Mouse (Mus musculus) heart, adult 2 months (tissue): ENCODE measurements at regions not wholly inside any gene's neighbourhood (a gene's known extent, or its start where the extent isn't known, plus 50 kb on each side); places are given as distances from the start of the nearest gene placed in this dataset.

ENCODE experiments used
- CTCF ChIP-seq: fragments of 200-600 bp; IDR thresholded peaks from 2 replicates; pipeline ENCODE4 v1.8.1; 2022; ENCODE audit warnings: antibody characterized with exemption, mild to moderate bottlenecking, moderate library complexity
- EP300 ChIP-seq: fragments of 200-500 bp; IDR thresholded peaks from 2 replicates; pipeline ENCODE4 v1.6.1; 2011; ENCODE audit warnings: low read depth, low read length, control low read depth; ENCODE audit not compliant: insufficient read depth
- POLR2A ChIP-seq: fragments of 200-500 bp; IDR thresholded peaks from 2 replicates; pipeline ENCODE4 v1.6.1; 2011; ENCODE audit warnings: mild to moderate bottlenecking, low read depth, low read length, control low read depth; ENCODE audit not compliant: insufficient read depth

DNA sequence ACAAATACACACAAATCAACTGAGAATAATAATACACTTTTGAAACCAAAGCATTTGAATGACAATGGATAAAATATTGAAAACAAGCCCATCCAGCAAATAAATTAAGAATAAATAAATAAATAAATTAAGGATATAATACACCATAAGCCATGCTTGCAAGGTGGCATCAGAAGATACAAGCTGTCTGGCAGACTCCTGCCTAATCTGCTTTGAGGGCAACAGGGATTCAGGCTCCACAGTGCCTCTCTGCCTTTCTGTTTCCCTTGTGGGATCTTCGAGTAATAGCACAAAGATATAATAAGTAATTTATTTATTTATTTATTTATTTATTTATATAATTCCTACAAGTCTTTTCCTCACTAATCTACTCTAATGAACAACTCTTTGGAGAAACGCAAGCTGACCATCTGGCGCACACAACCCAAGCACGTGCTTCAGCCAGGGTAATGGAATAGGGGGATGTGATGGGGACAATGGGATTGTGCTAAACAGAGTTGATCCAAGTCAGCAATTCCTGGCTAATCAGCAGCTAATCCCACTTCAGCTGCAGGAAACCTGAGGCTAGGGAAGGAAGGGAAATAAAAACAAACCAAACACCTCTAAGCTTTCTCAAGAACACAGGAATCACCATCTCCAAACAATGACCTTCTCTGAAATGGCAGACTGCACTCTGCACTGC is 205.8 kb upstream of the Cd180 start:
- TF ChIP-seq CTCF (no peak), POLR2A (no peak), EP300 (no peak)
